Mouse (Mus musculus): ENCODE measurements around the gene Atp2a1.

Gene Atp2a1

GRCm38 (mm10) chr7:126458844-126459618, 3.9 kb downstream of the Atp2a1 start:
- in situ Hi-C loops (cut with MboI; ENCODE audit: low pct_unique_long_range_greater_than_20kb in 1 of 2, low sequenced_read_pairs in 2 of 2, unreplicated experiment in 1 of 2), result no loop called here

- in situ Hi-C loops (cut with MboI; ENCODE audit: low pct_unique_long_range_greater_than_20kb in 1 of 2, low sequenced_read_pairs in 2 of 2, unreplicated experiment in 1 of 2), result no loop called here
These were observed 4.7 kb downstream of the Atp2a1 start for GRCm38 (mm10) chr7:126458225-126458624.

- in situ Hi-C loops (cut with MboI; ENCODE audit: low pct_unique_long_range_greater_than_20kb in 1 of 2, low sequenced_read_pairs in 2 of 2, unreplicated experiment in 1 of 2), result no loop called here
These were observed 6.3 kb downstream of the Atp2a1 start for GRCm38 (mm10) chr7:126456382-126457266.

- in situ Hi-C loops (cut with MboI; ENCODE audit: low pct_unique_long_range_greater_than_20kb in 1 of 2, low sequenced_read_pairs in 2 of 2, unreplicated experiment in 1 of 2), result no loop called here
These were observed 7.7 kb downstream of the Atp2a1 start for GRCm38 (mm10) chr7:126455242-126455641.

GRCm38 (mm10) chr7:126453861-126454260, 9.0 kb downstream of the Atp2a1 start:
- in situ Hi-C loops (cut with MboI; ENCODE audit: low pct_unique_long_range_greater_than_20kb in 1 of 2, low sequenced_read_pairs in 2 of 2, unreplicated experiment in 1 of 2), result no loop called here

GRCm38 (mm10) chr7:126452244-126452643, 10.7 kb downstream of the Atp2a1 start:
- in situ Hi-C loops (cut with MboI; ENCODE audit: low pct_unique_long_range_greater_than_20kb in 1 of 2, low sequenced_read_pairs in 2 of 2, unreplicated experiment in 1 of 2), result no loop called here

- in situ Hi-C loops (cut with MboI; ENCODE audit: low pct_unique_long_range_greater_than_20kb in 1 of 2, low sequenced_read_pairs in 2 of 2, unreplicated experiment in 1 of 2), result no loop called here
These were observed 12.3 kb downstream of the Atp2a1 start for GRCm38 (mm10) chr7:126450641-126451040.

- in situ Hi-C loops (cut with MboI; ENCODE audit: low pct_unique_long_range_greater_than_20kb in 1 of 2, low sequenced_read_pairs in 2 of 2, unreplicated experiment in 1 of 2), result no loop called here
These were observed 12.9 kb downstream of the Atp2a1 start for GRCm38 (mm10) chr7:126449991-126450390.

- in situ Hi-C loops (cut with MboI; ENCODE audit: low pct_unique_long_range_greater_than_20kb in 1 of 2, low sequenced_read_pairs in 2 of 2, unreplicated experiment in 1 of 2), result no loop called here
These were observed 14.4 kb downstream of the Atp2a1 start for GRCm38 (mm10) chr7:126448481-126448880.

GRCm38 (mm10) chr7:126446217-126446616, 16.7 kb downstream of the Atp2a1 start:
- in situ Hi-C loops (cut with MboI; ENCODE audit: low pct_unique_long_range_greater_than_20kb in 1 of 2, low sequenced_read_pairs in 2 of 2, unreplicated experiment in 1 of 2), result no loop called here

GRCm38 (mm10) chr7:126445104-126445815, 17.6 kb downstream of the Atp2a1 start:
- in situ Hi-C loops (cut with MboI; ENCODE audit: low pct_unique_long_range_greater_than_20kb in 1 of 2, low sequenced_read_pairs in 2 of 2, unreplicated experiment in 1 of 2), result no loop called here

GRCm38 (mm10) chr7:126444536-126444935, 18.4 kb downstream of the Atp2a1 start:
- in situ Hi-C loops (cut with MboI; ENCODE audit: low pct_unique_long_range_greater_than_20kb in 1 of 2, low sequenced_read_pairs in 2 of 2, unreplicated experiment in 1 of 2), result no loop called here

GRCm38 (mm10) chr7:126443997-126444396, 18.9 kb downstream of the Atp2a1 start:
- in situ Hi-C loops (cut with MboI; ENCODE audit: low pct_unique_long_range_greater_than_20kb in 1 of 2, low sequenced_read_pairs in 2 of 2, unreplicated experiment in 1 of 2), result no loop called here

GRCm38 (mm10) chr7:126440134-126440533, 22.8 kb downstream of the Atp2a1 start:
- in situ Hi-C loops (cut with MboI; ENCODE audit: low pct_unique_long_range_greater_than_20kb in 1 of 2, low sequenced_read_pairs in 2 of 2, unreplicated experiment in 1 of 2), result no loop called here

- in situ Hi-C loops (cut with MboI; ENCODE audit: low pct_unique_long_range_greater_than_20kb in 1 of 2, low sequenced_read_pairs in 2 of 2, unreplicated experiment in 1 of 2), result no loop called here
These were observed 26.1 kb downstream of the Atp2a1 start for GRCm38 (mm10) chr7:126436851-126437250.

- in situ Hi-C loops (cut with MboI; ENCODE audit: low pct_unique_long_range_greater_than_20kb in 1 of 2, low sequenced_read_pairs in 2 of 2, unreplicated experiment in 1 of 2), result no loop called here
These were observed 27.1 kb downstream of the Atp2a1 start for GRCm38 (mm10) chr7:126435801-126436200.

- in situ Hi-C loops (cut with MboI; ENCODE audit: low pct_unique_long_range_greater_than_20kb in 1 of 2, low sequenced_read_pairs in 2 of 2, unreplicated experiment in 1 of 2), result no loop called here
These were observed 28.2 kb downstream of the Atp2a1 start for GRCm38 (mm10) chr7:126434726-126435125.

GRCm38 (mm10) chr7:126430167-126430566, 32.7 kb downstream of the Atp2a1 start:
- in situ Hi-C loops (cut with MboI; ENCODE audit: low pct_unique_long_range_greater_than_20kb in 1 of 2, low sequenced_read_pairs in 2 of 2, unreplicated experiment in 1 of 2), result no loop called here

- in situ Hi-C loops (cut with MboI; ENCODE audit: low pct_unique_long_range_greater_than_20kb in 1 of 2, low sequenced_read_pairs in 2 of 2, unreplicated experiment in 1 of 2), result no loop called here
These were observed 33.4 kb downstream of the Atp2a1 start for GRCm38 (mm10) chr7:126429503-126429898.

Data from mouse embryonic stem cell (cell line).